Mouse (Mus musculus): ENCODE measurements around the gene Chil6.

The Chil6 gene

DNA sequence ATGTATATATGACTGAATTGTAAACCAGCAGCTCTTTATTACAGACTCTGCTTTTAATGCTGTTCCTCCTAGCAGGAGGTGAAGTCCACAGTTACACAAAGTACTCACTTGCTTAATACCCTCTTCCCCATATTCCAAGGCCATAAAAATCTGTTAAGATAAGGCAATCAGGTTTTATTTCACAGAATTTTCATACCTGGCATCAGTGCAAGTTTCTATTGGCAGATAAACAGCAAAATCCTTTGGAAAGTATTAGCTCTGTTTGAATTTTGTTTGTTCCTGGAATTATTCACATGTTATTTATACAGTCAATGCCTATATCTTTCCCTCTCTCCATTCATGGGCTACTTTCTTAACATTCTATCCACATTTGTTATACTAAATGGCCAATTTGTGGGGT is at the start of gene Chil6:
Gene Chil6, minus strand, starts transcription at position 101 of the 400 bp plus-strand sequence.
- no peak for DNase-seq

DNA sequence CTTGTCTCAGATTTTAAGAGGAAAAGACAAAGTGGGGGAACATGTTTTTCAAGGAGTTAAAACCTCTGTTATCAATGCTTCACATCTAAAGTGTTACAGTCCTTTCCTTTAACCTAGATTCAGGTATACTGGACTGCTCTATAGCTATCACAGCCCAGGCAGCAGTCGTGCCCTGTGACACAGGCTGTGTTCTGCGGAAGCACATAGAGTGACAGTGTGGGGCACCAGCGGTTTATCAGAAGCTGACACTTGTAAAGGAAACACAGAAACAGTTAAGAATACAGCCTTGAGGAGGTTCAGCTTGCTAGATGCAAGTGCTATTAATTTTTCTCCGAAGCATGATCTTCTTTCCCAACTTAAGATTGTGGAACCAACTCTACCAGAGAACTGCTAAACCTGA is 46.6 kb upstream of the Chil6 start:
- no peak for DNase-seq

DNA sequence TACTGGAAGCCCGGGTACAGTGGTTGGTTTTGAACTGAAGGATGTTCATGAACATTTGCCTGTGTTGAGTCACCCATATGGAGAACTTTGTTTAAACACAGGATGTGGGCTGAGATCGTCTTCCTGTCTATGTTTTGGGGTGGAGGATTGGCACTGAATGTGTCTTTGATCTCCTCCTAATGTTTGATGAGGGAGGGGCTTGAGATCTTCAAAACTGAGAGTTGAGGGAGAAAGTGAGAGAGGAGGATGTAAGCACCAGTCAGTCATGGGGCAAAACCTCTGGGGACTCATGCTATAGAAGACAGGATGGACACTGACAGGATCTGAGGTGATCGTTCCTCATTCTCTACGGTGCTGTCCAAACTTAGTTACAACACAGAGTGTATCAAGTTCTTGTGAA is 43.6 kb upstream of the Chil6 start:
- peak; percentile 55 to 60 for DNase-seq

DNA sequence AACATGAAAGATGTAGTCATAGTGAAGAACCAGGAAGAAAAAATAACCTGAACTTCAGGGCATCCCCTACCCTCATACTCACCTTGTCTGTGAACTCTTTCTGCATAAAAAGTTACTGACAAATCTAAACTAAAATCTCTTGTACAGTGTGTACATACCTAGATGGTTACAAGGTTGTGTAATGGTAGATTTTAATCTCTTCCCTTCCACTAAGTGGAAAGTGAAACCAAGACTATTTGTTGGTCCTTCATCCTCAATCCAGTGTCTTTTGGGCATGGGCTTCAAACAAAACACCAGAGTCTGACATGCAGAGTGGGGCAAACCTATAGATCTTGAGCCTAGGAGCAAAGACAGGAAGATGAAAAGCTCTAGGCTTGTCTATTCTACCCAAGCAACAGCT is 43.0 kb upstream of the Chil6 start:
- DNase-seq, result peak in 1 of 2 experiments; percentile 8

DNA sequence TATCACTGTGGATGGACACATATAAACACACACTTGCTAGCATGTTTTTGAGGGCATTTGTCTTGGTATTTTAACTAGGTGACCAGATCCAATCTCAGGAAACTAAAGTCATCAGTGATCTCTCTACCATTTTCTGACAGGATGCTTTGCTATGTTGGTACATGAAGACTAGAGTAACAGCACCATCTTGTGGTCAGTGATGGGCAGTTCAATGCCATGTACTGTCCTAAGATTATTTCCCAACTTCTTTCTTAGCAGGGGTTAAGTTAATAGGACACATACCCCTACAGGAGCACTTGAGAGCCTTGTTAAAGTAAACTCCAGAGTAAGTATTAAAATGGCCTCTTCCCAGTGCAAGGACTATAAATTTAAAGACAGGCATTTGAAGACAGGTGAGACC is 42.6 kb upstream of the Chil6 start:
- DNase-seq, result peak; percentile 64 to 70
